ENCODE assay signal across 8 mouse cellular contexts in the genomic region with DNA sequence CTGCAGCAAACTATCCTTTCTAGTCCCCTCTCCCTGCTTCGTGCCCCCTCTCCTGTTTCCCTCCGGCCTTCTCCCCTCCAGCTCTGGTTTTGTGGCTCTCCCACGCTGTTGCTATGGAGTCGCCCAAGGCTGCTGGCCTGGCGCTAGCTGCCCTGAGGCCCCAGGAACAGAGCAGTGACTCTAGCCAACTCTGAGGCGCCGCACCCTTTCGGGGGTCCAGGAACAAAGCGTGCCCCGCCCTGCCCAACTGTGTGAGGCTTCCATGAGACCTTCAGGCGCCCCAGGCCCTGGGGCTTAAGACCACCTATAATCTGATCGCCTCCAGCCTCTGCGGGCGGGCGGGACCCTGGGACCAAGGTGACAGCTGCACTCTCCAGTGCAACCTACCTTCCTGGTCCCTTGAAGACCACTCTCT.
DNase-seq lines count a peak whose midpoint lies in the region; ATAC-seq lines count a peak whose summit lies in the region.

No protein-coding gene starts in this region.

- H3K4me3 ChIP-seq in forebrain, embryonic 15.5 days = peak overlapping the region; percentile 59
- peak overlapping the region; percentile 53 for H3K4me3 ChIP-seq in hindbrain, embryonic 16.5 days (ENCODE audit: low read length)
- H3K4me3 ChIP-seq in stomach, embryonic 14.5 days (ENCODE audit: low read depth, low read length) = peak overlapping the region; percentile 36

- peaks cover 24% of the 10 kb centered on the region for H3K4me1 ChIP-seq in forebrain, embryonic 15.5 days
- peaks cover 11% of the 10 kb centered on the region for H3K4me1 ChIP-seq in hindbrain, embryonic 16.5 days (ENCODE audit: control insufficient read depth, insufficient read depth, low read depth, low read length)
- H3K4me1 ChIP-seq in stomach, embryonic 14.5 days (ENCODE audit: control insufficient read depth, insufficient read depth, low read length) = peaks cover 5% of the 10 kb centered on the region; the same call in 1 of the 2 replicates

- H3K27me3 ChIP-seq in forebrain, embryonic 15.5 days = peaks cover 8% of the 10 kb centered on the region; the same call in 1 of the 2 replicates
- peaks cover 8% of the 10 kb centered on the region for H3K27me3 ChIP-seq in hindbrain, embryonic 16.5 days (replicated peaks; ENCODE audit: control insufficient read depth, insufficient read depth, low read length)
- H3K27me3 ChIP-seq in stomach, embryonic 14.5 days (ENCODE audit: control insufficient read depth, insufficient read depth, low read length) = no peaks in the 10 kb centered on the region

- H3K36me3 ChIP-seq in forebrain, embryonic 15.5 days = no peaks in the 10 kb centered on the region
- H3K36me3 ChIP-seq in hindbrain, embryonic 16.5 days (ENCODE audit: control insufficient read depth, insufficient read depth, low read length) = no peaks in the 10 kb centered on the region
- H3K36me3 ChIP-seq in stomach, embryonic 14.5 days (ENCODE audit: control insufficient read depth, insufficient read depth, low read length) = no peaks in the 10 kb centered on the region

- no peak for DNase-seq in frontal cortex, postnatal 10 days (ENCODE audit: low spot score in 2 of 2)
- DNase-seq in adrenal gland, adult 8-10 months = peak; percentile 26
- peak; percentile 38 for DNase-seq in lung, postnatal 14 days
- no peak for DNase-seq in frontal cortex, adult 2 months (ENCODE audit: extremely low spot score in 1 of 2, low spot score in 1 of 2)

- 2% methylated on average over 15 of the region's 15 CpGs for WGBS in forebrain, embryonic 15.5 days
- 3% methylated on average over 15 of the region's 15 CpGs for WGBS in hindbrain, embryonic 16.5 days
- 5% methylated on average over 15 of the region's 15 CpGs for WGBS in stomach, embryonic 14.5 days

- H3K4me2 ChIP-seq in forebrain, embryonic 15.5 days (replicated peaks) = peak overlapping the region; percentile 99
- H3K4me2 ChIP-seq in hindbrain, embryonic 16.5 days (ENCODE audit: low read length) = peak overlapping the region; percentile 86
- peak overlapping the region; percentile 87 for H3K4me2 ChIP-seq in stomach, embryonic 14.5 days (replicated peaks; ENCODE audit: low read depth, low read length)

- H3K27ac ChIP-seq in forebrain, embryonic 15.5 days (replicated peaks) = no peak overlapping the region
- H3K27ac ChIP-seq in hindbrain, embryonic 16.5 days (ENCODE audit: low read depth, low read length) = peak overlapping the region; percentile 12; the same call in 1 of the 2 replicates
- no peak overlapping the region for H3K27ac ChIP-seq in stomach, embryonic 14.5 days (ENCODE audit: low read length)

- ATAC-seq in frontal cortex, adult (ENCODE audit: low TSS enrichment) = peak; percentile 70
- peak; percentile 81 for ATAC-seq in forebrain, embryonic 15.5 days (replicated peaks)
- ATAC-seq in hindbrain, embryonic 16.5 days = peak; percentile 90
- peak; percentile 71; the same call in 1 of the 2 replicates for ATAC-seq in stomach, embryonic 14.5 days (ENCODE audit: insufficient number of reproducible peaks, insufficient read depth, low FRiP score, low read depth)

- H3K9me3 ChIP-seq in forebrain, embryonic 15.5 days = no peaks in the 10 kb centered on the region
- no peaks in the 10 kb centered on the region for H3K9me3 ChIP-seq in hindbrain, embryonic 16.5 days (ENCODE audit: control insufficient read depth, low read length)
- H3K9me3 ChIP-seq in stomach, embryonic 14.5 days (ENCODE audit: control insufficient read depth, low read depth, low read length) = no peaks in the 10 kb centered on the region

- H3K9ac ChIP-seq in forebrain, embryonic 15.5 days (replicated peaks) = peak overlapping the region; percentile 67
- peak overlapping the region; percentile 64 for H3K9ac ChIP-seq in hindbrain, embryonic 16.5 days (ENCODE audit: low read depth, low read length)
- no peak overlapping the region; the same call in 1 of the 2 replicates for H3K9ac ChIP-seq in stomach, embryonic 14.5 days (replicated peaks; ENCODE audit: low read depth, low read length)

Comparison
In these comparisons a context has a peak if more than half of its experiments do, and no peak if none do; other contexts are left out.
1. DNase-seq: peak in adrenal gland, adult 8-10 months (single experiment) and lung, postnatal 14 days (single experiment); none in frontal cortex, postnatal 10 days (0 of 2) and frontal cortex, adult 2 months (0 of 2).
2. Peak in every context shown above with its lines, with median percentiles within 50 percentile points of each other: ATAC-seq, H3K4me2 ChIP-seq and H3K4me3 ChIP-seq.